Mouse (Mus musculus) lung, postnatal 0 days (tissue): ENCODE results near the gene Gm21149. TPM values are rescaled to one million over a fixed set of nuclear protein-coding genes. Genes with fewer than 3 reads are reported as not detected.
"Not testable (repeated sequence)": the region's sequence is repeated elsewhere in the genome, so short reads cannot be mapped to it uniquely, and the experiment has no call there.

Experiments
- ATAC-seq: fragments of 200-750 bp; cut with Nextera tagmentation; 2 replicates; pipeline ENCODE4 v1.8.0; 2017; ENCODE audit warnings: moderate library complexity
- DNase-seq: peaks from one replicate; pipeline ENCODE4 v3.0.0-alpha.2; 2016; ENCODE audit warnings: low spot score
- H3K27ac ChIP-seq: fragments of 300-500 bp; sonication (generic); 2 replicates; pipeline ENCODE4 v1.5.1; 2014; ENCODE audit warnings: antibody characterized with exemption, mild to moderate bottlenecking, low read length, mixed read lengths
- H3K27me3 ChIP-seq: fragments of 300-500 bp; sonication (generic); replicated peaks from 2 replicates; pipeline ENCODE4 v1.6.1; 2014; ENCODE audit warnings: low read length, mixed read lengths; ENCODE audit not compliant: insufficient read depth
- H3K36me3 ChIP-seq: fragments of 300-500 bp; sonication (generic); 2 replicates; pipeline ENCODE4 v1.6.1; 2014; ENCODE audit warnings: low read length, mixed read lengths; ENCODE audit not compliant: insufficient read depth
- H3K4me1 ChIP-seq: fragments of 300-500 bp; sonication (generic); 2 replicates; pipeline ENCODE4 v1.6.1; 2014; ENCODE audit warnings: antibody characterized with exemption, low read depth, low read length, mixed read lengths; ENCODE audit not compliant: insufficient read depth
- H3K4me2 ChIP-seq: fragments of 300-500 bp; sonication (generic); replicated peaks from 2 replicates; pipeline ENCODE4 v1.6.1; 2014; ENCODE audit warnings: low read depth, mild to moderate bottlenecking, low read length, moderate library complexity, mixed read lengths
- H3K4me3 ChIP-seq: fragments of 300-500 bp; sonication (generic); 2 replicates; pipeline ENCODE4 v1.5.1; 2014; ENCODE audit warnings: low read depth, low read length
- H3K9ac ChIP-seq: fragments of 300-500 bp; sonication (generic); replicated peaks from 2 replicates; pipeline ENCODE4 v1.6.1; 2014; ENCODE audit warnings: low read depth, mild to moderate bottlenecking
- H3K9me3 ChIP-seq: fragments of 300-500 bp; sonication (generic); 2 replicates; pipeline ENCODE4 v1.6.1; 2016; ENCODE audit warnings: low read length, mixed read lengths
- CTCF ChIP-seq: IDR thresholded peaks from 2 replicates; pipeline ENCODE4 v1.5.1; 2016; ENCODE audit warnings: antibody characterized with exemption, mild to moderate bottlenecking
- EP300 ChIP-seq: IDR thresholded peaks from 2 replicates; pipeline ENCODE4 v1.6.1; 2016; ENCODE audit warnings: antibody characterized with exemption, mild to moderate bottlenecking, control low read depth
- WGBS: fragments of 180-500 bp; shearing (Covaris S2); extraction: QIAGEN DNeasy Blood & Tissue Kit; methylation state at CpG from one replicate; pipeline ENCODE4 v1.1.7; 2014; 5-methylcytosine and 5-hydroxymethylcytosine counted together
- polyA plus RNA-seq: library from polyadenylated mRNA; unstranded; fragments of >200 nt; fragmentation: Nextera tagmentation; extraction: Ambion mirVana; gene quantifications from 2 replicates; pipeline ENCODE4 v1.2.1, GENCODE M21; 2015

Gm21149 gene
- polyA plus RNA-seq, 1 experiment from 2014 or later = not detected

DNA sequence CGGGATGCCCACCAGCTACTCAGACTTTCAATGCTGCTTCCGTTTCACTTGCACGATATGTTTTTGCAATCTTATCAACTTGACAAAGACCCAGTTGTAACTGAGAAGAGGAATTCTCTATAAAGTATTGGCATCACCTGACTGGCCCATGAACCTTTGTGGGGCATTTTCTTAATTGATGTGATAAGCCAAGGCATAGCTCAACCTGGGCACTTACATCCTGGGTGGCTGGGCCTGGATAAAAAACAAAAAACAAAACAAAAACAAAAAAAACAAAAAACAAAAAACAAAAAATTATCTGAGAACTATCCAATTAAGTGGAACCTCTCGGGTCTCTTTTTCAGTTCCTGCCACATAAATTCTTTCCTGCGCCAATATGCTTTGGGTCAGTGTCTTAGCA is 12.4 kb upstream of the Gm21149 start:
- TF ChIP-seq CTCF (no peak), EP300 (no peak)
- ATAC-seq (peak; percentile 43; the same call in 1 of the 2 replicates), DNase-seq (no peak)
- Histone ChIP-seq H3K4me2 (no peak overlapping the region), H3K27ac (no peak overlapping the region), H3K9me3 (no peaks in the 10 kb centered on the region), H3K36me3 (no peaks in the 10 kb centered on the region), H3K27me3 (no peaks in the 10 kb centered on the region), H3K9ac (no peak overlapping the region), H3K4me3 (no peak overlapping the region), H3K4me1 (no peaks in the 10 kb centered on the region)
- WGBS = 81% methylated on average over 5 of the region's 5 CpGs

- not testable (repeated sequence) for ATAC-seq
These were observed 8.3 kb upstream of the Gm21149 start for GRCm38 (mm10) chr5:15484616-15485015.

GRCm38 (mm10) chr5:15483576-15483975 is 7.3 kb upstream of the Gm21149 start:
- not testable (repeated sequence) for H3K9me3 ChIP-seq, H3K27me3 ChIP-seq, H3K27ac ChIP-seq, H3K4me2 ChIP-seq, H3K36me3 ChIP-seq, H3K4me1 ChIP-seq, DNase-seq, H3K9ac ChIP-seq, ATAC-seq, H3K4me3 ChIP-seq
- 42% methylated on average over 4 of the region's 4 CpGs for WGBS

More at GRCm38 (mm10) chr5:15484616-15485015, 8.3 kb upstream of the Gm21149 start:
- H3K27me3 ChIP-seq, H3K4me2 ChIP-seq, H3K27ac ChIP-seq, H3K9ac ChIP-seq, H3K4me1 ChIP-seq, H3K36me3 ChIP-seq, DNase-seq, H3K9me3 ChIP-seq, H3K4me3 ChIP-seq: not testable (repeated sequence)
- WGBS = 14% methylated on average over 2 of the region's 2 CpGs
- TF ChIP-seq CTCF = 0 out of 2 replicates have a peak, but pooled peaks have one; percentile 16

DNA sequence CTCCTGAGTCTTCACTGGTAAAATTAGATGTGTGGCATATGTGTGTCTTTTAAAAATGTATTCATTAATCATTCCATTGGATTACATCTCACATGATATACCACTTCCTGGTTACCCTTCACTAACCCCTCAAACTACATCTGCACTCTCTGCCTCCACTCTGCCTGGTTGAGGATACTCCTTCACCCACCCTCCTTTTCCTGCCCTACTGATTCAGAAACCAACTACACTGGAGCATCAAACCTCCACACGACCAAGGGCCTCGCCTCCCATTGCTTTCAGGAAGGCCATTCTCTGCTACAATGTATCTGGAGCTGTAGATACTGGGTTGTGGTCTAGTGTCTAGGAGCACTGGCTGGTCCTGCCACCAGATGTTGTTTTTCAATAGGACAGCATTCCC is 6.5 kb upstream of the Gm21149 start:
- H3K9me3 ChIP-seq, DNase-seq, H3K27ac ChIP-seq, H3K27me3 ChIP-seq, H3K4me3 ChIP-seq, H3K4me1 ChIP-seq, H3K36me3 ChIP-seq, H3K9ac ChIP-seq, ATAC-seq, H3K4me2 ChIP-seq: not testable (repeated sequence)
- WGBS = 47% methylated on average over 2 of the region's 2 CpGs

DNA sequence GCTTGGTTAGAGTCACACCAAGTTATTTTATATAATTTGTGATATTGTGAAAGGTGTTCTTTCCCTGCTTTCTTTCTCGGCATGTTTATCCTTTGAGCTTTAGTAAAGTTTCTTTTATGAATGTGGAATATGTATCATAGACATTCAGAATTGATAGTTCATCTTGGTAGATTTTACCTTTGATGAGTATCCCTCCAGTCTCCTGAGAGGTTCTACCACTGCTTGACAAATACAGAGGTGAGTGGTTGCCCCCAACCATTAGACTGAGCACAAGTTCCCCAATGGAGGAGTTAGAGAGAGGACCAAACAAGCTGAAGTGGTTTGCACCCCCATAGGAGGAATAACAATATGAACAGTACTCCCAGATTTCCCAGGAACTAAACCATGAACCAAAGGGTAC is 6.2 kb downstream of the Gm21149 start:
- H3K4me3 ChIP-seq, H3K36me3 ChIP-seq, H3K4me1 ChIP-seq, DNase-seq, H3K27ac ChIP-seq, H3K9ac ChIP-seq, H3K4me2 ChIP-seq, H3K9me3 ChIP-seq, H3K27me3 ChIP-seq, ATAC-seq: not testable (repeated sequence)
- 44% methylated on average over 1 of the region's 1 CpGs for WGBS

DNA sequence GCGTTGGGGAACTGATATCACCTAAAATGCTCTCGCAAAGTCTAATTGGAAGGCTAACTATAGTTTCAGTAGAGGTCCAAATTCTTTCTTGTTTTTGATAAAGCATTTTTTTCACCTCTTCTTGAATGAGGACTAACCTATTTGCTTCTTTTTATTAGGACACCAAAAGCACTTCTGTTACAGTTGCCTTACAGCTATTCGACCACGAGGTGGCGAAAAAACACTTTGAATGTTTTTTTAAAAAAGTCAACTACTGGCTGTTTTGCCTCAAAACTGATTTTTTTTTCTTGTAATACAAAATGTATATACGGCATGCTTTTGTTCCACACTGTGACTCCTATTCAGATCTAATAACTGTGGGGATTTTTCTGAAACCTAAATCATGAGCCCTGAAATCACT is 8.6 kb downstream of the Gm21149 start:
- H3K4me1 ChIP-seq, H3K27ac ChIP-seq, H3K36me3 ChIP-seq, DNase-seq, H3K9ac ChIP-seq, ATAC-seq, H3K9me3 ChIP-seq, H3K4me2 ChIP-seq, H3K27me3 ChIP-seq, H3K4me3 ChIP-seq: not testable (repeated sequence)
- WGBS = 53% methylated on average over 6 of the region's 6 CpGs
- TF ChIP-seq CTCF = peak; percentile 10; the same call in 1 of the 2 replicates

GRCm38 (mm10) chr5:15466218-15466617 is 10.1 kb downstream of the Gm21149 start:
- not testable (repeated sequence) for H3K36me3 ChIP-seq, H3K9me3 ChIP-seq, H3K4me2 ChIP-seq, H3K9ac ChIP-seq, H3K4me1 ChIP-seq, DNase-seq, H3K27ac ChIP-seq, H3K27me3 ChIP-seq, H3K4me3 ChIP-seq, ATAC-seq
- WGBS = 59% methylated on average over 1 of the region's 1 CpGs
